Mouse (Mus musculus) layer of hippocampus, postnatal 25 days (tissue): ENCODE measurements at regions not wholly inside any gene's neighbourhood (a gene's known extent, or its start where the extent isn't known, plus 50 kb on each side); places are given as distances from the start of the nearest gene placed in this dataset.

Source experiments
- DNase-seq, 2 experiments: peaks; one replicate each; pipeline ENCODE4 v3.0.0; 2022; ENCODE audit warnings: mixed read lengths in 2 of 2, low spot score in 1 of 2; ENCODE audit errors: extremely low spot score in 1 of 2

- no peak for DNase-seq
Measured at GRCm38 (mm10) chr1:137788789-137789188, 386.7 kb downstream of the Ptprc start.

GRCm38 (mm10) chr1:137786653-137787052 is 388.9 kb downstream of the Ptprc start:
- DNase-seq = no peak

- no peak for DNase-seq
Measured at GRCm38 (mm10) chr1:137774586-137774985, 400.9 kb downstream of the Ptprc start.

GRCm38 (mm10) chr1:137760797-137761196 is 414.7 kb downstream of the Ptprc start:
- DNase-seq = no peak

GRCm38 (mm10) chr1:137751446-137751961 is 424.0 kb downstream of the Ptprc start:
- no peak for DNase-seq

GRCm38 (mm10) chr1:137750894-137751293 is 424.6 kb downstream of the Ptprc start:
- no peak for DNase-seq

GRCm38 (mm10) chr1:137746129-137746528 is 429.4 kb downstream of the Ptprc start:
- no peak for DNase-seq

GRCm38 (mm10) chr1:137738157-137738851 is 437.2 kb downstream of the Ptprc start:
- DNase-seq = no peak

- no peak for DNase-seq
Measured at GRCm38 (mm10) chr1:137703882-137704281, 471.6 kb downstream of the Ptprc start.

- no peak for DNase-seq
Measured at GRCm38 (mm10) chr1:137698876-137699275, 476.6 kb downstream of the Ptprc start.

GRCm38 (mm10) chr1:137697289-137697688 is 478.2 kb downstream of the Ptprc start:
- no peak for DNase-seq

GRCm38 (mm10) chr1:137696796-137697195 is 478.7 kb downstream of the Ptprc start:
- no peak for DNase-seq

GRCm38 (mm10) chr1:137695751-137696150 is 479.8 kb downstream of the Ptprc start:
- DNase-seq = no peak

- DNase-seq = no peak
Measured at GRCm38 (mm10) chr1:137692525-137692924, 483.0 kb downstream of the Ptprc start.

- no peak for DNase-seq
Measured at GRCm38 (mm10) chr1:137690860-137691595, 484.5 kb downstream of the Ptprc start.

- no peak for DNase-seq
Measured at GRCm38 (mm10) chr1:137670650-137671049, 504.9 kb downstream of the Ptprc start.

- DNase-seq = no peak
Measured at GRCm38 (mm10) chr1:137669849-137670248, 505.7 kb downstream of the Ptprc start.

GRCm38 (mm10) chr1:137658141-137658540 is 517.4 kb downstream of the Ptprc start:
- no peak for DNase-seq

- no peak for DNase-seq
Measured at GRCm38 (mm10) chr1:137656900-137657458, 518.5 kb downstream of the Ptprc start.

- DNase-seq = no peak
Measured at GRCm38 (mm10) chr1:137654171-137654570, 521.3 kb downstream of the Ptprc start.

GRCm38 (mm10) chr1:137653495-137653894 is 522.0 kb downstream of the Ptprc start:
- no peak for DNase-seq
